Mouse (Mus musculus): ENCODE data around the gene Prss45.

GRCm38 (mm10) chr9:110890026-110890783, 55.8 kb downstream of the Prss45 start:
- TF ChIP-seq CTCF (IDR thresholded peaks at IDR 0.05; ENCODE audit: control insufficient read depth, insufficient read depth, low read length): peak; percentile 16; the same call in 1 of the 2 replicates
- TF ChIP-seq POLR2A (IDR thresholded peaks at IDR 0.05; ENCODE audit: borderline replicate concordance, control insufficient read depth, low read depth, low read length): no peak

Data from bone marrow, adult 2 months (tissue).